Mouse (Mus musculus): ENCODE results near the gene Gimap1. TPM values are rescaled to one million over a fixed set of nuclear protein-coding genes. Genes with fewer than 3 reads are reported as not detected.

The Gimap1 gene
- polyA plus RNA-seq (2016; fragmentation: Nextera tagmentation; extraction: Ambion mirVana): 5.0 and 5.9 TPM in 2 replicates

DNA sequence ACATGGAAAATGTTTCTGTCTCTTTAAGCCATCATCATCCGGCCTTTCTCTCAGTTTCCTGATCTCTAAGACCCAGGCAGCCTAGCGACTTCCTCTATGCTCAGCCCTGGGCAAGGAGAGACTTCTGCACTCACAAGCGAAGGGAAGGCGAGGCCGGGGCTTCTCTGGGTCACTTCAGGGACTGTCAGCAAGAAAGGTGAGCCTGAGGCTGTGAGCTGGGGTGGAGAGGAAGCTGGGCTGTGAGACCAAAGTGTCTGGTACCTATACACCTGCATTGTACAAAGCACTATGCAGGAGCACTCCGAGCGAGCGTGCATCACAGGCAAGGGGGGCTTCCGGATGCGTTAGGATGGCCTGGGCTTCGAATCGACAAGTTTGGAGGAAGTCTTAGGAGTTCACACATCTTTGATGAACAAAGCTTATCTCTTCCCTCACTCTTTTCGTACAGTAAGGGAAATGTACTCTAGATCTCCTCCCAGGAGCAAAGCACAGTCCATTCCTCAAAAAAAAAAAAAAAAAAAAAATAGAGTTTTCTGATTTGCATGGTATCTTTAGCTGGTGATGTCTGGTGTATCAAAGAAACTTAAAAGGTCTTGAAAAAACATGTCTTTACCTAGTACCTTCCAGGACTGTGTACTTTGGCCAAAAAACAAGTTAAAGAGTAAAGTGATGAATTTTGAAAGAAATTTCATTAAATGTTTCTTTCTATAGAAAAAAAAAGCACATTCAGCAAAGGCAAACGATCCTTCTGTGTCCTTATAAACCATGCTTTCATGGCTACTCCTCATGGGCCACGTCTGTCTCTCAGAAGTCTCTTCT lies at the start of gene Gimap1:
Gimap1 (plus strand) TSS at position 94 of the 819 bp plus-strand sequence.
- peaks cover 23% of the 10 kb centered on the region for H3K4me1 ChIP-seq (replicated peaks)
- no peaks in the 10 kb centered on the region for H3K9me3 ChIP-seq
- H3K27ac ChIP-seq: 0 out of 2 replicates have a peak within 1 kb of the TSS, but pooled peaks have one; percentile 23
- H3K4me3 ChIP-seq: no peak within 1 kb of the TSS
- WGBS: 82% methylated on average over 15 of the region's 15 CpGs
- no peak for DNase-seq (ENCODE audit: low spot score)
- H3K36me3 ChIP-seq: no peaks in the 10 kb centered on the region
- H3K27me3 ChIP-seq (ENCODE audit: insufficient read depth, poor library complexity, severe bottlenecking): peaks cover 40% of the 10 kb centered on the region

DNA sequence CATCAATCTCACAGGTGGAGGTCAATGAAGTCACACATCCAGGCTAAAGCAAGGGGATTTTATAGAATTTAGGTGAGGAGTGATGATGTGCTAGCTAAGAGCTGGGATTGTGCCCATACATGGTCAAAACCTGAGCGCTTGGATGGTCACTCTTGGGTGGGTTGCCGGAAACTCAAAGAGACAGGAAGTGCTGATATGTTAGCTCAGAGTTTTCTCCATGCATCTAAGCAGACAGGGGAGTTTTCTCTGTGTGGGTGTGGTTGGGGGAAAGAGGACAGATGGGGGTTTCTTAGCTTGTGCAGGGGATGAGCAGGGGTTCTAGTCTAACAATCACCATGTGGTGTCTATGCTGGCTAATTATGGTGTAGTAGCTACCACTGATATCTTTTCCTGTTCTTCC lies 49.5 kb upstream of the Gimap1 start:
- no peak overlapping the region for H3K27ac ChIP-seq
- no peaks in the 10 kb centered on the region for H3K4me1 ChIP-seq (replicated peaks)
- H3K27me3 ChIP-seq (ENCODE audit: insufficient read depth, poor library complexity, severe bottlenecking): no peaks in the 10 kb centered on the region
- DNase-seq (ENCODE audit: low spot score): no peak
- no peaks in the 10 kb centered on the region for H3K36me3 ChIP-seq
- H3K4me3 ChIP-seq: no peak overlapping the region
- WGBS: 86% methylated on average over 2 of the region's 2 CpGs
- H3K9me3 ChIP-seq: no peaks in the 10 kb centered on the region

DNA sequence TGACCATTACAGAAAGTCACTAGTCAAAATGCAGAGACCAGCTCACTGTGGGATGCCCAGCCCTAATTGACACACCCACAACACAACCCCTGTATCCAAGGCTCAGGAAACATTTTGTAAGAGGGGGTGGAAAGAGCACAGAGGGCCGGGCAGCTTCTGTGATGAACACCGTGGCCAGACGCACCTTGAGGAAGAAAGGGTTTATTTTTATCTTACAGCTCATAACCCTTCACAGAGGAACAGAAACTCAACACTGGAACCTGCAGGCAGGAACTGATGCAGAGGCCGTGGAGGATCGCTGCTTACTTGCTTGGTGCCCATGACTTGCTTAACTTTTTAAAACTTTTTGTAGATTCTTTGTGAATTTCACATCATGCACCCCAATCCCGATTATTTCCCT lies 45.9 kb upstream of the Gimap1 start:
- 89% methylated on average over 6 of the region's 6 CpGs for WGBS
- no peak for DNase-seq (ENCODE audit: low spot score)

DNA sequence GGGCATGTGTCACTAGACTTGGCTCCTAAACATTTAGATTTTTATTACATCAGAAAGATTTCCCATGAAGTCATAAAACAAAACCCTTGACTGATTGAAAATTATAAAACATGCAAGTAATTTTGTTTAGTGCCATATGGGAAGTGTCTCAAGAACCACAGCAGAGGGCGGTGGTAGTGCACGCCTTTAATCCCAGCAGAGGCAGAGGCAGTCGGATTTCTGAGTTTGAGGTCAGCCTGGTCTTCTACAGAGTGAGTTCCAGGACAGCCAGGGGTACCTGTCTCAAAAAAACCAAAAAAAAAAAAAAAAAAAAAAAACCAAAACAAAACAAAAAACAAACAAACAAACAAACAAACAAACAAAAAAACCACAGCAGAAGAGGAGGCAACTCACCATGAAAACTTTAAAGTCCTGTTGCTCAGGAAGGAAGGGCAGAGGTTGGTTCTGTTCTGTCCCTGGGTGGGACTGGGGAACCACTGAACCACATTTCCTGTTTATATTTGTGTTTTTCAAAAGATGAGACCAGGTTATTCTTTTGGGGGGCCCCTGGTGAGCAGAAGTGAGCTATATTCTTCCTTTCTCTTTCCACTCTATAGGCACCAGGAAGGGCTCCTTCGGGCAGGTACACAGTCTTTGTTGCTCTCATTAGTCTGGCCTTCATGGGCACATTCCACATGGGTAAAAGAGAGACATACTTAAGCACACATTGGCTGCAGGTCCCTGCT lies 41.9 kb upstream of the Gimap1 start:
- H3K36me3 ChIP-seq: no peaks in the 10 kb centered on the region
- no peaks in the 10 kb centered on the region for H3K27me3 ChIP-seq (ENCODE audit: insufficient read depth, poor library complexity, severe bottlenecking)
- H3K27ac ChIP-seq: no peak overlapping the region
- H3K9me3 ChIP-seq: no peaks in the 10 kb centered on the region
- no peak overlapping the region for H3K4me3 ChIP-seq
- 86% methylated on average over 4 of the region's 4 CpGs for WGBS
- no peaks in the 10 kb centered on the region for H3K4me1 ChIP-seq (replicated peaks)
- no peak for DNase-seq (ENCODE audit: low spot score)

More for the DNA sequence above, 45.9 kb upstream of the Gimap1 start:
- Histone ChIP-seq H3K27me3 (ENCODE audit: insufficient read depth, poor library complexity, severe bottlenecking) (no peaks in the 10 kb centered on the region), H3K36me3 (no peaks in the 10 kb centered on the region), H3K4me1 (replicated peaks) (no peaks in the 10 kb centered on the region), H3K27ac (no peak overlapping the region), H3K9me3 (no peaks in the 10 kb centered on the region), H3K4me3 (no peak overlapping the region)

DNA sequence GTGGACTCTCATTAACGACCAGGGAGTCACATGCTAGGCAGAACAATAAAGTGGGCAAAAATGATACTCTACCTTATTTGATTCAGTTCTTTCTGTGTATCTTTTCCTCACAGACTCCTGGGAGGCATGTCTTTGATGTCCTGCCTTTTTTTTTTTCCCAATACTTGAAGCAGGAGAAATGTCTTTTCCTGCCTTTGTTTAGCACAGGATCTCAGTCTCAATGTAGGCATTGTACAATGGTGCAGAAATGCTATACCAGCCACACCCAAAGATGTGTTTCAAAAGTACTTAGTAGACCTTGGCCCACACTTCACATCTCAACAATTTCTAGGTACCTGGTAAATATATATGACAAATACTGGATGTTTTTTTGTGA lies 41.3 kb upstream of the Gimap1 start:
- 78% methylated on average over 1 of the region's 1 CpGs for WGBS
- DNase-seq (ENCODE audit: low spot score): no peak
- Histone ChIP-seq H3K27ac (no peak overlapping the region), H3K27me3 (ENCODE audit: insufficient read depth, poor library complexity, severe bottlenecking) (no peaks in the 10 kb centered on the region), H3K36me3 (no peaks in the 10 kb centered on the region), H3K4me1 (replicated peaks) (no peaks in the 10 kb centered on the region), H3K9me3 (no peaks in the 10 kb centered on the region), H3K4me3 (no peak overlapping the region)

DNA sequence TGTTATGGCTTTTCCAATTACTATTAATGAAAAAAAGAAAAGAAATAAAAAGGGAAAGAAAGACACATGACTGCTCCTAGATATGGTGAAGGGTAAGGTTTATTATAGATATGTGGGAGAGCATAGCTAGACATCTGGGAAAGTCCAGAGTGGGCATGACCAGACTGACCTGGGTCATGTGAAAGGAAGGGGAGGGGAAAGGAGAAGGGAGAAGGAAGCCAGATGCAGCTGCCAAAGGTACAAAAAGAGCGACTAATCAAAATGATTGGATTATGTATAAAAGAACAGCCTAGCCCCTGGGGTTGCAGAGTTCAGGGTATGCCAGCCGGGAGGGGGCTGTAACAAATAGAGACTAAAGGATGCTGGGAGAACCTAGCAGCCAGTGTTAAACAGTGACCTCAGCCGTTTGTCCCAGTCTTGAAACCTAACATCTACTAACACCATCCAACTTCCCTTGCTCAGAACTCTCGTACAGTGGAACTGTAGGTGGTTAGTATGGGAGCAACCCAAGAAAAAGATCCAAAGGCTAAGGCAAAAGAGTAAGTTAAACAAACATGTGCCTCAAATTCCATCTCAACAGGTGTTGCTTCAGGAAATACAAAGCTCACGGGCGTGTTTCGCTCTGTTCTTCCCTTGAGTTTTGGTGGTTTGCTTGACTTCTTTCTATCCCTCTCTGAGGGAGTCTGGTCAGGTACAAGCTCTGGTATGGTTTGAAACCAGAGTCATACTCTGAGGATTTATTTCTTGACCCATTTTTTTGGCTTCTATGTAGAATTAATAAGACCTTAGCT lies 40.6 kb upstream of the Gimap1 start:
- Histone ChIP-seq H3K27ac (no peak overlapping the region), H3K4me1 (replicated peaks) (no peaks in the 10 kb centered on the region), H3K27me3 (ENCODE audit: insufficient read depth, poor library complexity, severe bottlenecking) (no peaks in the 10 kb centered on the region), H3K36me3 (no peaks in the 10 kb centered on the region), H3K9me3 (no peaks in the 10 kb centered on the region), H3K4me3 (no peak overlapping the region)
- WGBS: 83% methylated on average over 7 of the region's 7 CpGs
- no peak for DNase-seq (ENCODE audit: low spot score)

DNA sequence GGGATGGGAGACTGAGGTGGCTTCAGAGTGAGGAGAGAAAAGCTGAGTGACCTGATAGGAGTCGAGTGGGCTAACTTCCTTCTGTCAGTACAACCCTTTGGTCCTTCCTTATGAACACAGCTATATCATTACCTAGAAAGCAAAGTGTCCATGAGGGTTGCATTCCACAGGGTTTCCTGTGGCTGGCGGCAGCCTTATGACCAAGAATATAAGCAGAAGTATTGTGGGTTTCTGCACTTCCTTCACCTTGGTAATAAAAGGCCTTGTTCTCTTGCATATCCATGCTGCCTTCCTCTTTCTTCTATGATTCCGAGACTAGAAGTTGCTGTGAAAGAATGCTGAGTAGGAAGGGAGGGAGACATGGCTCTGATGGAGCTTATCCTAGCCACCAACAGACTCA lies 40.0 kb upstream of the Gimap1 start:
- H3K27ac ChIP-seq: no peak overlapping the region
- no peaks in the 10 kb centered on the region for H3K4me1 ChIP-seq (replicated peaks)
- H3K27me3 ChIP-seq (ENCODE audit: insufficient read depth, poor library complexity, severe bottlenecking): no peaks in the 10 kb centered on the region
- WGBS: 85% methylated on average over 3 of the region's 3 CpGs
- no peak for DNase-seq (ENCODE audit: low spot score)
- no peak overlapping the region for H3K4me3 ChIP-seq
- no peaks in the 10 kb centered on the region for H3K9me3 ChIP-seq
- no peaks in the 10 kb centered on the region for H3K36me3 ChIP-seq

DNA sequence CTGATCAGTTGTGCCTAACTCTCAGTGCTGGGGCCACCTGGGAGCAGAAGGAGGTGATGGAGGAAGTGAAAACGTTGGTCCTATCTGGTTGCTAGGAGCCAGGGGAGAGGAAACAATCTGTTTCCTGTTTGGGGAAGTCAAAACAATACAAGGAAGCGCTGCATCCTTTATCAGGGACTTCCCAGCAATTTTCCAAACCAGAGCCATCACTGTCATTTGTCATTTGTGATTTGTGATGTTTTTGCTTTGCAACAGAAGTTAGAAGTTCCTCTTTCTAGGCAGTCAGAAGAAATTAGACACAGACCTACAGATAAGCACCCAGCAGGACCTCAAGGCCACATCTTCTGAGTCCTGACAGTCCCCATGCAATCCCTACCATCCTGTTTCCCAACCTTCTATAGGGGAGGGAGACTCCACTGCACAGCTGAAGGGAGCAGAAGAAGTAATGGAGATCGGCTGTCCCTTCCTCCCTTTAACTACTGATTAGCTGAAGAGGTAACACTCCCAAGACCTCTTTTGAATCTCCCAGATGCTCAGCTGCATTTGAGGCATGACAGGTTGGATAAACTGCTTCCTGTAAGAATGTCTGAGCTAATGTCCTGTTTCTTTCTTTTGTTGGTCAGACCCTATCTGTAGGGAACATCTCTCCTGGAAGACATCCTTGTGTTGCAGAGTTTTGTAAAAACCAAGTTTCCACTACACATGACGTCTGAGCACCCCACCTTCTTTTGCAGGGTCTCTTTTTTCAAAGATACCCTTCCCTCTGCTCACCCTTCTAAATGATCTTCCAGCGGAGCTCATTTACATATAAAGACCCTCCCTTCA lies 38.4 kb upstream of the Gimap1 start:
- WGBS: 59% methylated on average over 5 of the region's 5 CpGs
- H3K36me3 ChIP-seq: no peaks in the 10 kb centered on the region
- H3K4me1 ChIP-seq (replicated peaks): no peaks in the 10 kb centered on the region
- H3K27ac ChIP-seq: no peak overlapping the region
- no peak overlapping the region for H3K4me3 ChIP-seq
- no peak for DNase-seq (ENCODE audit: low spot score)
- no peaks in the 10 kb centered on the region for H3K27me3 ChIP-seq (ENCODE audit: insufficient read depth, poor library complexity, severe bottlenecking)
- H3K9me3 ChIP-seq: no peaks in the 10 kb centered on the region

DNA sequence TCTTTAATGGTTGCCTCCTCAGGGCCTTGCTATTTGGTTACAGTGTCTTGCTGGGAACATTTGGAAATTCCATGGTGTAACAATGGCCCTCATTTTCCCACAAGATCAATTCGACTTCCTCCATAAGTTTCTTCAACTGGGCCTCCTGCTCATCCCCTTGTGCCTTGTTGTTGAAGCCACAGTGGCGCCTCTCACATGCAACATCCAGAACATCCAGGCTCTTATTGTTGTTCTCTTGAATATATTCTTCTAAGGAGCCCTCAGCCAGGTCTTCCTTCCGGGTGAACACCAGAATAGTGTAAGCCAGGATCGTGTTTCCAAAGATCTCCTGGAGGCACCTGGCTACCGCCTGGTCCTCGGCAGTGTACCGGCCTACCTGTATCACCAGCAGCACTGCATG lies 36.7 kb upstream of the Gimap1 start:
- whole genome bisulfite sequencing: 83% methylated on average over 7 of the region's 7 CpGs

DNA sequence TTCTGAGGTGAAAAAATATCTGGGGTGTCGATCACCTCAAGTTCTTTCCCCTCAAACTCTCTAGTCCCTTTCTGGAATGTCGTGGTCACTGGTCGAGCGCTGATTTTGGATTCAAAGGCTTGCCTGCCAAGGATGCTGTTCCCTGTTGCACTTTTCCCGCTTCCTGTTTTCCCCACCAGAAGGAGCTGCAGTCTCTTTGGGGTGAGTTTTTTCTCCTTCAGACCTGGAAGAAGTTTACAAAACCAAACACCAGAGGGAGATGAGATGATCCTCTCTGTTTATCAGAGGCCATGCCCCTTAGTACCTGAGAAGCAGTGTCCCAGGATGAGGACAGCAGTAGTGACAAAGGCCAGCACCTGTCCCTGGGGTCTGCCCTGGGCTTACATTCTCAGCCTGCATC lies 36.3 kb upstream of the Gimap1 start:
- H3K9me3 ChIP-seq: no peaks in the 10 kb centered on the region
- H3K4me3 ChIP-seq: no peak overlapping the region
- 76% methylated on average over 5 of the region's 5 CpGs for WGBS
- no peaks in the 10 kb centered on the region for H3K36me3 ChIP-seq
- H3K27me3 ChIP-seq (ENCODE audit: insufficient read depth, poor library complexity, severe bottlenecking): no peaks in the 10 kb centered on the region
- H3K4me1 ChIP-seq (replicated peaks): no peaks in the 10 kb centered on the region
- no peak for DNase-seq (ENCODE audit: low spot score)
- no peak overlapping the region for H3K27ac ChIP-seq

More for the DNA sequence above, 36.7 kb upstream of the Gimap1 start:
- no peak overlapping the region for H3K27ac ChIP-seq
- H3K9me3 ChIP-seq: no peaks in the 10 kb centered on the region
- H3K36me3 ChIP-seq: no peaks in the 10 kb centered on the region
- DNase-seq (ENCODE audit: low spot score): no peak
- H3K27me3 ChIP-seq (ENCODE audit: insufficient read depth, poor library complexity, severe bottlenecking): no peaks in the 10 kb centered on the region
- H3K4me1 ChIP-seq (replicated peaks): no peaks in the 10 kb centered on the region
- no peak overlapping the region for H3K4me3 ChIP-seq

DNA sequence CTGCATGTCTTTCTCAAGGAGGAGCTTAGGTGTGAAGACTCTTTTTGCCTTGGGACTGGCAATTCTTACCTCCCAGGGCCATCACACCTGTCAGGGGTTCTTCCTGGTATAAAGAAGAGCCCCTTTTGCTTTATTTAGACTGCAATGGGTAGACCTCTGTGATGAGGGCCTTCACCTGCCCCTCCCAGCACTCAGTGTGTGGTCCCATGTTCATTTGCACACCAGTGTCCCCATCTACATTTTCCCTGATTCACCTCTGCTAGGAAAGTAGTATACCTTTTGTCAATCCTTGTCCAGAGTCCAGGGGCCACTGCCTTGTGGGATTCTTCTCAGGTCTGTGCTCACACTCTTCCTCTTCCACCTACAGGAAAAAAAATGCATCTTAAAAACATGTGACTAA lies 34.7 kb upstream of the Gimap1 start:
- no peak for DNase-seq (ENCODE audit: low spot score)
- Histone ChIP-seq H3K4me1 (replicated peaks) (no peaks in the 10 kb centered on the region), H3K36me3 (no peaks in the 10 kb centered on the region), H3K27ac (no peak overlapping the region), H3K4me3 (no peak overlapping the region), H3K27me3 (ENCODE audit: insufficient read depth, poor library complexity, severe bottlenecking) (no peaks in the 10 kb centered on the region), H3K9me3 (no peaks in the 10 kb centered on the region)

DNA sequence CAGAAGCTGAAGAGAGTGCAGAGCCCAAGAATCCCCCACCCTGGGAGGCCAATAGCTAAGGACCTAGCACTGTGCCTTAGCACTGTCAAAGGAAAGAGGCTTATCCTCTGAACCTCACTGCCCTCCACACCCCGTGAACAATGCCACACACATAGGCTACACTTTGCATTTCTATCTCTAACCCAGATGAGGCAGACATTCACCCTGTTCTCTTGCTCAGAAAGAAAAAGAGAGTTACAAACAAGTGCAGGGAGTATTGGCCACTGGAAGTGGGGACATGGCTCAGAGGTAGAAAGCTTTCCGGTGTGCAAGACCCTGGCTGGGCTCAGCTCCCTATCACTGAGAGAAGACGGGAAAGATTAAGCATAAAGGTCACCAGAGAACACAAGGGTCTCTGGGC lies 32.7 kb upstream of the Gimap1 start:
- DNase-seq (ENCODE audit: low spot score): no peak
- H3K9me3 ChIP-seq: no peaks in the 10 kb centered on the region
- WGBS: 61% methylated on average over 3 of the region's 3 CpGs
- no peak overlapping the region for H3K27ac ChIP-seq
- no peaks in the 10 kb centered on the region for H3K27me3 ChIP-seq (ENCODE audit: insufficient read depth, poor library complexity, severe bottlenecking)
- H3K36me3 ChIP-seq: no peaks in the 10 kb centered on the region
- H3K4me1 ChIP-seq (replicated peaks): no peaks in the 10 kb centered on the region
- no peak overlapping the region for H3K4me3 ChIP-seq

Data from hindbrain, embryonic 10.5 days (tissue).